Mouse (Mus musculus): ENCODE data around the gene Chit1.
A peak's percentile ranks its signal among the peaks of the same experiment; 100 is the strongest.

Gene Chit1

DNA sequence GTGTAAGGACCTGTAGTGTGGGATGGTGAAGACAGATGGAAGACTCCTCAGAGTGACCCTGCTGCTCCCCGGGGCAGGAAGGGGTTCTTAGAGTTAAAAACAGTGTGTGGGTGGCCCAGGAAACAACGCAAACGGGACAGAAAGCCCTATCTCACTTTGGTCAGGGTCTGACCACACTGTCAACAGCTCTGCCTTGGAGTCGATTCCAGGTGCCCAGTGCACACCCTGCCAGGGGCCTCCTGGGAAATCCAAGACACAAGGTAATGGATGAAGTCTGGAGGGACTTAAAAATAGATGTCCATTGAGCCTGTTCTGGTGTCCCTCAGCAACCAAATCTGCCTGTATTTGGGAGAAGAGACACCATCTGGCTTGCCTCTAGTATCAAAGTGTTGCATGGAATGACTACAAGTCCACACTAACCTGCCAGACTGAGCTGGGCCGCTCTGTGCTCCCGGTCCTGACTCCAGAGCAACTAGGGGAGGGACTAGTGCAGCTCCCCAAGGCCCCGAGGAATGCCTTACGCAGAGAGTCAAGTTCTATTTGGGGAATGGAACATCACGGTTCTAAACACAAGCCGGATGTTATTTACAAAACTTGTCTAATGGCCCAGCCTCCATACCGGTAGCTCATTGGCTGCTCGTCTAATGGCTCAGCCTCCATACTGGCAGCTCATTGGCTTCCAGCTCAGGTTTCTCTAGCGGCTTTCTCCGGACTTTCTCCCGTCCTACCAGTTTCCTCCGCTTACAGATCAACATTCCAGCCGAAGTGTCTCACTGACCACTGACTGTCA, 12.1 kb upstream of the Chit1 start:
- DNase-seq (ENCODE audit: low spot score), result peak; percentile 59

DNA sequence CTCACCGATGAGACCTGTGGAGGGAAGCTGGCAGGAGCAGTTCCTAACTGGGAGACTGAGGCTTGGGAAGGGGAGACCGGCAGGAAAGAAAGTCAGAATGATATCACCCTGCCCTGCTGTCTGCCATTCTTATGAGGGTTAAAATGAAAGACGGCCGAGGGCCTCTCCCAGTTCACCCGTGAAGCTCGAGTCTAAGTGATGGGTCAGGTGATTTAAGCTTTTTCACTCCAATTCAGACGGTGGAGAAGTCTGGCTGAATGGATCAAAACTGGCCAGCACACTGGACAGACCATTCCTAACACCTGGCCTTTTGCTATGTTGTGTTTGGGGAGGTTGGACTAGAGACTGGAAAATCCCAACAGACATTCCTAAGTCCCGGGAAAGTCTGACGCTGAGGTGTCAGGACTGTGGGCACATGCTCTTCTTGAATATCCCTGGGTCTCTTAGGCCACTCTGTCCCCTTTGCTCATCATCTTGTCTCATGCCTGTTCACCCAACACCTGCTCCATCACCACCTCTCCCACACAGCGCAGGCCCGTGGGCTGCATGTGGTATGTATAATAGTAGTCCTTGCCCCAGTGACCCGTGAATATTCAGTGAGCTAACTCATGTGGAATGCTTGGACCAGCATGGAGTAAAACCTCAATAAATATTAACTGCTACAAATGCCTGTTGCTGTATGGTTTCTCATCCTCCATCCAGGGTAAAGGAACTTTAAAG, 11.4 kb upstream of the Chit1 start:
- no peak for DNase-seq (ENCODE audit: low spot score)

DNA sequence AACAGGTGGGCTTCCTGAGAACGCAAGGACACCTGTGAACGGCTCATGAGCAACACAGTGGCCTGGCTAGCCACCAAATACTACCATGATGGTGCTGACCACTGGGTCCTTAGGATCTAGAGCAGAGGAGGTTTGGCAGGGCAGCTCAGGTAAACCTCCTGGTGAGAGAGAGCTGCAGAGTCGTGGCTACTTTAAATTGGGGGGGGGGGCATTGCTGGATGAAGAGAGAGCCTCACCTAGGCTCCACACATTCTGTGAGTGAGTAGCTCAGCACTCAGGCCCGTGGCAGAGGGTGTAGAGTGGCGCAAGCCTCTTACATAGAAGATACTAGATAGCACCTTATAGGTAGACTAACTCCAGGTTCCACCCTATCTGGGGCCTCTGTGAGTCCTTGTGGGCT, 10.6 kb upstream of the Chit1 start:
- DNase-seq (ENCODE audit: low spot score), result no peak

DNA sequence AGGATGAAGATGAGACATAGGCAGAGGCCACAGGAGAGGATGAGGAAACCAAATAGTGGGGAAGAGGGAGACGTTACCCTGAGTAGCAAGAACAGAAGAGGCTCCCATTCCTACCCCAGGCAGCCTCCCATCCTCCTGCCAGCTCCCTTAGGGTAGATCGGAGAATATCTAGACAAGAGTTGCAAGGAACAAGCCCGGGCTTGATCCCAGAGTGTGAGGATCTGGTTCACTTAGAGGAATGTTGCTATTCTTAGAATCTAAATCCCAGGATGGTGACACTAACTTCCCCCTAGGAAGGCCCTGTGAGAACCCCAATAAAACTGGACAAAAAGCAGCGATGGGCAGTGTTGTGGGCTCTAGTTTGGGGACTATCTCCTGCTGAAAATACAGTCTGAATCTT, 10.1 kb upstream of the Chit1 start:
- DNase-seq (ENCODE audit: low spot score), result no peak

DNA sequence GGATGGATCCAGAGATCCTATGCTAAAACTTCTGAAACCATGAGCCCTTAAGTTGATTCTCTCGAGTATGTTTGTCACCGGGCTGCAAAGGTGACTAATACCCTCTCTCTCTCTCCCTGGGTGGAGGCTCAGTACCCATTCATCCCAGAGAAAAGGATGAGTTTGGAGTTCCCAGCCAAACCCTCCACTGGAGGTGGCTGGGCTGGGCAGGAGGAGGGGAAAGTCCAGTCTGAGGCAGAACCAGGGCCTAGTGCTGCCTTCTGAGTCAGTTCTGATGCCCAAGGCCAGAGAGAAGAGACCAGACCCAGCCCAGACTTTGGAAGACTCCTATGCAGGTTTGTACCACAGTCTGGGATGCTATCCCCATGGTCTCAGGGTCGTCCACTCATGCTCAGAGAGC, 9.4 kb upstream of the Chit1 start:
- DNase-seq (ENCODE audit: low spot score), result no peak

DNA sequence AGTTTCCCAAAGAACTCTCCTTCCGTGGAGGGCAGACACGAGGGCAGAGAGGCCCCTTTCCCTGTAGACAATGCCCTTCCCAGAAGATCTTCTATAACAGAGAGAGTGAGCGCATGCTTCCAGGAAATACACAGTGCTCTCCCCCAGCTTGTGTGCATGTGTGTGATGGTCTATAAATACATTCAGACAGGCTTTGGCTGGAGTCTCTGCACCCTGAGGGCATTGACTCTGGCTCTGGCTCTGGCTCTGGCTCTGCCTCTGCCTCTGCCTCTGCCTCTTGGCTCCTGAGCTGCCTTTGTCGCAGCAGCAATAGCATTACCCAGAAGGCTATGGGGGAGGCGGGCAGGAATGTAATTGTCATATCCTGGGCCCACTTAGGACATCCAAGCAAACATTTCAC, 7.2 kb upstream of the Chit1 start:
- DNase-seq (ENCODE audit: low spot score), result no peak

DNA sequence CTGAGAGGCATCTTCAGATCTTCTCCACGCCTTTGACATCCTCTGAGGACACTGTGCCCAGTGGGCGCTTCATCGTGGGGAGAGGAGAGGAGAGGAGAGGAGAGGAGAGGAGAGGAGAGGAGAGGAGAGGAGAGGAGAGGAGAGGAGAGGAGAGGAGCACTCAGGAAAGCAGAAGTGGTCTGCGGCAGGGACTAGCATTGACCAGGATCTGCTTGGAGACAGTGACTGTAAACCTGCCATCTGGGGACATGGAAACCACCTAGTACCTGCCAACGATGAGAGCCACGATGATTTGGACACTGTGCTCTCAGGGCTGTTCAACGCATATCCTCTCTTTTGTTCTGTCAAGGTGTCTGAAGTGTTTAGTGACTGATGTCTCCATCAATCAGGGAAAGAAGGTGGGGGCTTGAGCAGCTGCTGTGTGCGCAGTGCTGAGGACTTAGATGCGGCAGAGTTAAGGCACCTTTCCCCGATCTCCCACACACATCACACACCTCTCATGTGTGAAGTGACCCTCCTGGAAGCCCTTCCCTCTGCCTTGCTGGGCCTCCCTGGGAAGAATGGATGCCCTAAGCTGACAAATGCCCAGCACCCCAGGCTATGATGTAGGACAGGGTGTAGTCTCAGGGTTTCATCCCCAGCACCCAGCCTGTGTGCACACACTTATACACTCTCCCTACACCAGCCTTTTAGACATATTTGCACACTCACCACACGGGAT, 5.8 kb upstream of the Chit1 start:
- no peak for DNase-seq (ENCODE audit: low spot score)

DNA sequence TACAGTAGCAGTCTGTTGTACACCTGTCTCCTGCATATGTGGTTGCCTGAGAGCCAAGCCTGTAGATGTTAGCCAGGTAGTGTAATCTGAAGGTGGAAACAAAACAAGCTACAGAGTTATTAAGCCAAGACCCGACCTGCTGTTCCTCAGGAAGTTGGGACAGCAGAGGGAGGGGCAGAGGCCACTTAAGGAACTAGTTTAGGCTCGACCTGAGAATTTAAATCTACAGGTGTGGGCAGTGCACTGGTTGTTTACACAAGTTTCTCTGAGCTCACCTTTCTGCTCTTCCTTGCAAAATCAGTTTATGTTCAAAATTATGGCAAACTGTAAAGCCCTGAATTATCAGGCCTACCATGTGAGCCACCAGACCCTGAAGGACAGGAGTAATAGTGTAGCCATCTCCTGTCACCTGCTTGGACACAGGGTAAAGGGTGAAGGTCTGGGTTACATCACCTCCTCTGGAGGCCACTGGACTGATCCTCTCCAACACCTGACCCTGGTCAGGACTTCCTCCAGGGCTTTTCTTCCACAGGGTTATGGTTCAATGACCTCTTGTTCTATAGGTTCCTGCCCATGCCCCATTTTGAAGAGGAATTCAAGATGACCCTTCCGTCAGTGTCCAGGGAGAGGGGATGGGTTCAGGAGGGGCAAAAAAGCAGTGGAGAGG, 5.1 kb upstream of the Chit1 start:
- DNase-seq (ENCODE audit: low spot score), result no peak

DNA sequence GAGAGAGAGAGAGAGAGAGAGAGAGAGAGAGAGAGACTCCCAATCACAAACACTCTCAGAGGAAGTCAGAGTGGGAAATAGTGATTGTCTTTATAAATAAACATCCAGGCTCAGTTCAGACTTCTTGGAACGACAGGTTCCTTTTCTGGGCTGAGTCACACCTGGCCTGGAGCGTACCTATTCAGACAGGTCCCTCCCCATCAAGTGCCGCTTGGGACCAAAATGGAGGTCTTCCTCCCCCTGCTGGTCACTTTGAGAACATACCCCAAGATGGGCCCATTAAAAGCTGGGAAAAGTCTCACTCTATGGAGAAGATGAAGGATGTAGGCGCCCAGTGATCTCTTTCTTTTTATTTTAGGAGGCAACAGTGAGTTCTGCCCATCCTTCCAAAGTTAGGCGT, 4.3 kb upstream of the Chit1 start:
- DNase-seq (ENCODE audit: low spot score), result peak; percentile 57

DNA sequence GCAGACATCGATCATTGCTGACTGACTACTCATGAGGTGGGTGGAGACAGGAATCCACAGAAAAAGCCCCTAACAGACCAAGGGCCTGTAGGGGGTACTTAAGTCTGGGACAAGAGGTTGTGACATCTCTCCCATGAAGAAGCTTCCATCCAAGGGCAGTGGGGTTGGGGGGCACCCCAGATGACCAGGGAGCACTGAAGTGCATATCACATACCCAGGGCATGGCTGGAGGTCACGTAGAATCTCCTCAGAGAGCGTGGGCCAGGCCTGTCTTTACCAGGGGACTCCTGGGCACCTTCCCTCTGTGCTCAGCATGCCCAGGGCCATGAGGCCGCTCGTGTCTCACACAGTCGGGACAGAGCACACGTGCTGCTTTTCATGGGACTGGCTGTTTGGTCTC, 3.3 kb upstream of the Chit1 start:
- no peak for DNase-seq (ENCODE audit: low spot score)

DNA sequence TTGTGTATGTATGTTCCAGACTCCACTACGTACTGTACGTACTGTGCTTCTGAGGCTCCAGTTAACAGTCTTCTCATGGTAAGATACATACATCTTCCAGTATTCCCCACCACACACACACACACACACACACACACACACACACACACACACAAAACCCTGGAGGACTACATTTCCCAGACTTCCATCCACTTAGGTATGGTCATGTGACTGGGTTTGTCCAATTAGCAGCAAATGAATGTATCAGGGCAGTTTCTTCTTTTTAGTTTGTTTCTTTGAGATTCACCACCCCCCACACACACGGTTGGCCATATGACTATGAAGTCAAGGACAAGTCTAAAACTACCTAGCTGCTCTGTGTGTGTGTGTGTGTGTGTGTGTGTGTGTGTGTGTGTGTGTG, 1.0 kb upstream of the Chit1 start:
- DNase-seq (ENCODE audit: low spot score), result no peak

DNA sequence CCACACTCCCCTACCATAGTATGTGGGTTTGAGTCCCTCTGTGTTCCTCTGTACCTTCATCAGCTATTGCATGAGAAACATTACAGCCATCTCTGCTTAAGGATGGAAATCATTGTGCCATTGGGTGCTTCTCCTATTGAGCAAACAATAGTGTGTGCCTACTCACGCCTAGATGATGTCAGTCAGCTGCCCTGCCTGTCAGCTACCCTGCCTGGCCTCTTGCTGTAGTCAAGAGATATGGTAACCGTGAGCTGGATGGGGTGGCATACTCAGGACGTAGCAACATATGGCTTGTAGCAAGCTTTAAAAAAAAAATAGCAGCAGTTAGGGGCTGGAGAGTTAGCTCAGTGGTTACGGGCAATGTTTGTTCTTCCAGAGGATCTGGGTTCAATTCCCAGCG, 593 bp upstream of the Chit1 start:
- DNase-seq (ENCODE audit: low spot score), result no peak

DNA sequence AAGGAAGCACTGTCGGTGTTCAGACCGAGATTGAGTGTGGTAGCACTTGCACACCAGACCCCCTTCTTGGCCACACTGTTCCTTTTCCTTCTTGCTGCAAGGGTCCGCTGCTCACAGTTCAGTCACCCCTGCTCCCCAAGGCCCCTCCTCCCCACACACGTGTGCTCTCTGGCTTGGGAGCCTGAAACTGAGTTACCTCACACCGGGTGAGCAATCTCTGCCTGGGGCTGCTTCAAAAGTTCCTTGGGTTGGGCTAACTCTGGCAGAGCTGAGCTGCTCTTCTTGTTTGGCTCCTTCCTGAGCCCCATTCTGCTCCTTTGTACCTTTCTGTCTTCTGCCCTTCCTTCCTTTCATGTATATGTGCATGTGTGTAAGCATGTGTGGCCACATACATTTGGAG, 2.5 kb downstream of the Chit1 start:
- DNase-seq (ENCODE audit: low spot score), result no peak

DNA sequence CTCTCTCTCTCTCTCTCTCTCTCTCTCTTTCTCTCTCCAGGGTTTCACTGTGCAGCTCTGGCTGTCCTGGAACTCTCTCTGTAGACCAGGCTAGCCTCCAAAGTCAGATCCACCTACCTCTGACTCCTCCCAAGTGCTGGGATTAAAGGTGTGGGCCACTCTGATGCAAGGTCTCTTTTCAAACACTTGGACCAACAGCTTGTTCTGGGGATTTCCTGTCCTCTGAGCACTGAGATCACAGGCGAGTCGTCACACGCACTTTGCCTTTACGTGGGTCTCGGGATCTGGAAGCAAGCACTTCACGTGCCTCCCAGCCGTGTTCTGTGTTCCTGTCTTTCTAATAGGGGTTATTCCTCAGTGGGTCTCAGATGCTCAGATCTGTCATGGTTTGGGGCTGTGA, 3.0 kb downstream of the Chit1 start:
- DNase-seq (ENCODE audit: low spot score), result no peak

DNA sequence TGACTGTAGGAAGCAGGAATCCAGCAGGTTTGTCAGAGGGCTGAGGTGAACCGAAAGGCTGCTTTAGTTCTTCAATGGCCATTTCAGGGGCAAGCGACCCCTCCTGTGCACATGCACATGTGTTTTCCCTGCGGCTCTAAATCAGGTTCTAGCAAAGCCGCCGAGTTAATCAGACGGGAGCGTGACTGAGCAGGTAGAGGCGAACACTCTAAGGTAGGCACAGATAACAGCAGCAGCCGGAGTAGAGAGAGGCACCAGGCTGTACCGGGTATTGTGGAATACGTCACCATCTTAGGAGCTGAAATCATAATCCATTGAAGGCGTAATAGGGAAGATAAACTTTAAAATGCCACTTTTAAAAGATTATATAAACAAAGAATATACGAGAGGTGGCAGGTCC, 3.7 kb downstream of the Chit1 start:
- no peak for DNase-seq (ENCODE audit: low spot score)

DNA sequence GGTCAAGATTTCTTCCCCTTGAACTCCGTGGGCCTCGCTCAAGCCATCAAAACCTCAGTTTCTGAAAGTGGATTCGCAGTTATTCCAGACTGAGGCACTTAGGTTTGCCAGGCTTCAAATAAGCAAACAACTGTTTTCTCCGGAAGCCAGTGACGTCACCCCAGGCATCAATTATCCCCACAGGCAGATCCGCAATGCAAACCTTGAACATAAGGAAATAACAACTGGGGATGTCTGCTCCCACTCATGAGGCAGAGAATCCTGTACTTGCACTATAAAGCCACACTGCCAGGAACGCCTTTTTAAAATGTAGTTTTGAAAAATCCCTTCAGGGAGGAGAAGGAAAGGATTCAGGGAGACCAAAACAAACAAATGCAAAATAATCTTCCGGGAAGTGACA, 4.4 kb downstream of the Chit1 start:
- no peak for DNase-seq (ENCODE audit: low spot score)

DNA sequence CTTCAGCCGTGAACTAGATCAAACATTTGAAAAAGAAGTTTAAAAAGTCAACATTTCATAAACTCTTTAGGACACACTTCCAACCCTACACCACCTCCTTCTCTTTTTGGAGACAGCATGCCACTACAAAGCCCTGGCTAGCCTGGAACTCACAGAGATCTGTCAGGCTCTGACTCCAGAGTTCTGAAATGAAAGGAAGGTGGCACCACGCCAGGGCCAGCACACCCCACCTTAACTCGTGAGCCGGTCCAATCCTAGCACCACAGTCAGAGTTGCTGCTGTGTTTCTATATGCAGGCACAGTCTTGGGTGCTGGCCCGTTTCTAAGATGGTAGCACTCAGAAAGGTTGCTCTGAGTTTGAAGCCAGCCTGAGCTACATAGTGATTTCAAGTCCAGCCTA, 6.1 kb downstream of the Chit1 start:
- DNase-seq (ENCODE audit: low spot score), result no peak

DNA sequence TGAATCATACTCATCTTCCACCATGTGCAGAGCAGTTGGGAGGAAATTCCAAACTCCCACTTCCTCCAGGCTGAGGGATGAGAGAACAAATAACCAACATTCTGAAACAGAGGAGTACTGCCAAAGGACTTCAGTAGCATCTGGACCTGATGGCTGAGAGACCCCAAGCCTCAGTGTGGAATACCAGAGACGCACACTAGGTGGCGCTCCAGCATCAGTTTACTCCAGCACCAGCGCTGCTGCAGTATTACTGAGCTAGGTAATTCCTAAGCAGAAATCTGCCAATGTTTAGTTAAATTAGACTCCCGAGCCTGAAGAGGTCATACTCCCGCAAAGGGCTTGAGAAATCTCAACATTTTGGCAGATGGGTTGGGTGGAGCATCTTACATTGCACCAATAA, 9.1 kb downstream of the Chit1 start:
- peak; percentile 82 for DNase-seq (ENCODE audit: low spot score)

DNA sequence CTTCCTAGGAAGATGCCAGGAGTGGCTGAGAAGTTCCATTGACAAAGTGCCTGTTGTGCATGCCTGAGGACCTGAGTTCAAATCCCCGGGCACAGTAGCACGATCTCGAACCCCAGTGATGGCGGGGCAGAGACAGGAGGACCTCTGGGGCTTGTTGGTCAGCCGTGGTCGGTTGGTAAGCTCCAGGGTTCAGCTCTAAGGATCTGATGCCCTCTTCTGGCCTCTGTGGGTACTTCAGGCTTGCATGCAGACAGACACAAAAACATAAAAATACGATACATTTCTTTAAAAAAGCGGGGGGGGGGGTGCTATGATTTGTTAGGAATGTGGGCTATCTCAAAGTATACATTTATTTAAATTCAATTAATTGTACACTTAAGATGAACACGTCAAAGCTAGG, 11.2 kb downstream of the Chit1 start:
- no peak for DNase-seq (ENCODE audit: low spot score)

DNA sequence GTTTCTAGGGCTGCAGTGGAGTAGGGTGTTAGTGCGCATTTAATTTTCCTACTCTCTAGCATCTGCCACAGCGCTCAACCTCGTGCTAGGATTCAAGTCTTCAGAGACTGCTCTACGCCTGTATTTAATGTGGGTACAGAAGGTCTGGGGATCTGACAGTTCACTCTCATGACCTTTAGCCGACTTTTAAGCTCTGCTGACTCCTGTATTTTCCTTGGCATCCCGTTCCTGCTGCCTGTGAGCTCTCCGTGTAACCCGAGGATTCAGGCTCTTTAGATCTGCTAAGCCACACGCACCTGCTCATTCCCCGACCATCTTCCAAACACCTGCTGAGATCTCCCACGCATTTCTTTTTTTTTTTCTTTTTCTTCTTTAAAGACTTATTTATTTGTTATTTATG, 22.3 kb downstream of the Chit1 start:
- DNase-seq (ENCODE audit: low spot score), result no peak

DNA sequence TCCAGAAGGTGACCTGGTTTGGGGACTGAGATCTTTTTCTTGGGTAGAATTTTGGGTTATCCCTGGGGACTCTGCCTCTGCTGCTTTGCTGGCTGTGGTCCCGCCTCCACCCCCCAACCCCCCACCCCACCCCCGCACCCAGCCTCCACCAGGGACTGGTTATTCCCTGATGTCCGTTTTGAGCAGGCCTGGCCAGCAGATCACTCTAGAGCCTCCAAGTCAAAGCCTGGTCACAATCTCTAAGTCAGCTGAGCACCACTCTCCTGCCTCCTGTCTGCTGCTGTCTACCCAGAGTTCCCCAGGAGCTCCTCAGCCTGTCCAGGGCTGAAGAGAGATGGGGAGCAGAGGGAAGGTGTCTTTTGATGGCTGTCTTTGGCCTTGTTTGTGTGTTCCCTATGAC, 25.3 kb downstream of the Chit1 start:
- DNase-seq (ENCODE audit: low spot score), result no peak

DNA sequence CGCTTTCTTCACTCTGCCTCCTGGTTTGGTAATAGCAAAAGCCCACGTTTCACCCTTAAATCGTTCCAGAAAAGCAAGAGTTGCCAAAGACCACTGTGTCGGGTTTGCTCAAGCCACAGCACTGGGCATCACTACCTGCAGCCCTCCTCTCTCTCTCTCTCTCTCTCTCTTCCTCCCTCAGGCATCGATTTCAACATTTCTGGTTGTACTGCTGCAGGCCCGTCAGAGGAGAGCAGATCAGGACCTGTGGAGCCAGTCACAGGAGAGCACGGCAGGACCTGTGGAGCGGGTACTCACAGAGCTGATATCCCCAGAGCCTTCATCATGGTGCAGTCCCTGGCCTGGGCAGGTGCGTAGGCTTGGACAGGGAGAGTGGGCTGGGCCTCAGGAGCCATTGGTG, 27.4 kb downstream of the Chit1 start:
- DNase-seq (ENCODE audit: low spot score), result no peak

DNA sequence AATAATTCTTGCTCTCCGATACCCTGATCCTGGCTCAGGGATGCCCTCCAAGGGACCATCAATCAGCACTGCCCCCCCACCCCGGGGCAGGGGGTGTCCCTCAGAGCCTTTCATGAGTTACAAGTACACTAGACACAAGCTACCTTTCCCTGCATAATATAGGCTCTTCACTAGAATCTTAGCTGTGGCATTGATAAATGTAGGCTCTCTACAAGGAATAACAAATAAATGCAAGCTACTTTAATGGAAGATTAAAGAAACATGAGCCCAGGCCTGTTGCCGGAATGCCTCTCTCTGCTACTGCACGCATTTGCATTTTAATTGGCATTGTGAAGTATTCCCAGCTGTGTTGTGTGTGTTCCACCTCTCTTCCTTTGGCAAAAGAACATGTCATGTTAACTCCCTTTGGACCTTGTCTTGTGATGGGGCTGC, 31.3 kb downstream of the Chit1 start:
- no peak for DNase-seq (ENCODE audit: low spot score)

All from urinary bladder, postnatal 25 days (tissue).